Mouse (Mus musculus): ENCODE data around the gene Naa16. TPM values are rescaled to one million over a fixed set of nuclear protein-coding genes. Genes with fewer than 3 reads are reported as not detected.
A peak's percentile ranks its signal among the peaks of the same experiment; 100 is the strongest.

Naa16 gene
- total RNA-seq, 2 experiments from 2014 or later = 9.1 to 13.7 TPM

- peak in 1 of 2 experiments; percentile 75 for DNase-seq (ENCODE audit: low spot score in 2 of 2)
- intact Hi-C loops (cut with DNase I) = no loop called here
These were observed 44.2 kb downstream of the Naa16 start for GRCm38 (mm10) chr14:79346384-79346783.

GRCm38 (mm10) chr14:79335613-79336012 is 55.0 kb downstream of the Naa16 start:
- no peak for DNase-seq (ENCODE audit: low spot score in 2 of 2)
- intact Hi-C loops (cut with DNase I) = no loop called here

- intact Hi-C loops (cut with DNase I) = no loop called here
- DNase-seq (ENCODE audit: low spot score in 2 of 2) = no peak
These were observed 58.6 kb downstream of the Naa16 start for GRCm38 (mm10) chr14:79331936-79332335.

GRCm38 (mm10) chr14:79330944-79331561 is 59.5 kb downstream of the Naa16 start:
- DNase-seq (ENCODE audit: low spot score in 2 of 2) = no peak
- intact Hi-C loops (cut with DNase I) = no loop called here

GRCm38 (mm10) chr14:79327033-79327432 is 63.5 kb downstream of the Naa16 start:
- intact Hi-C loops (cut with DNase I) = loop anchor here (2.0 kb wide), 1 partner anchor 202 kb away; no protein-coding TSS in a partner anchor
- peak; percentile 39 for DNase-seq (ENCODE audit: low spot score in 2 of 2)

GRCm38 (mm10) chr14:79324112-79324840 is 66.3 kb downstream of the Naa16 start:
- DNase-seq (ENCODE audit: low spot score in 2 of 2) = no peak
- intact Hi-C loops (cut with DNase I) = no loop called here

- no peak for DNase-seq (ENCODE audit: low spot score in 2 of 2)
- intact Hi-C loops (cut with DNase I) = no loop called here
These were observed 68.7 kb downstream of the Naa16 start for GRCm38 (mm10) chr14:79321881-79322280.

GRCm38 (mm10) chr14:79321152-79321551 is 69.4 kb downstream of the Naa16 start:
- DNase-seq (ENCODE audit: low spot score in 2 of 2) = no peak
- intact Hi-C loops (cut with DNase I) = no loop called here

- no peak for DNase-seq (ENCODE audit: low spot score in 2 of 2)
- intact Hi-C loops (cut with DNase I) = no loop called here
These were observed 73.0 kb downstream of the Naa16 start for GRCm38 (mm10) chr14:79317602-79318001.

GRCm38 (mm10) chr14:79315877-79316276 is 74.7 kb downstream of the Naa16 start:
- intact Hi-C loops (cut with DNase I) = no loop called here
- no peak for DNase-seq (ENCODE audit: low spot score in 2 of 2)

- intact Hi-C loops (cut with DNase I) = no loop called here
- peak in 1 of 2 experiments; percentile 52 for DNase-seq (ENCODE audit: low spot score in 2 of 2)
These were observed 76.2 kb downstream of the Naa16 start for GRCm38 (mm10) chr14:79314245-79315010.

- intact Hi-C loops (cut with DNase I) = no loop called here
- DNase-seq (ENCODE audit: low spot score in 2 of 2) = peak in 1 of 2 experiments; percentile 50
These were observed 77.0 kb downstream of the Naa16 start for GRCm38 (mm10) chr14:79313439-79314175.

- DNase-seq (ENCODE audit: low spot score in 2 of 2) = no peak
- intact Hi-C loops (cut with DNase I) = no loop called here
These were observed 77.9 kb downstream of the Naa16 start for GRCm38 (mm10) chr14:79312719-79313118.

- intact Hi-C loops (cut with DNase I) = no loop called here
- no peak for DNase-seq (ENCODE audit: low spot score in 2 of 2)
These were observed 78.6 kb downstream of the Naa16 start for GRCm38 (mm10) chr14:79311918-79312454.

- intact Hi-C loops (cut with DNase I) = loop anchor here (10.0 kb wide), 1 partner anchor 634 kb away; no protein-coding TSS in a partner anchor
- no peak for DNase-seq (ENCODE audit: low spot score in 2 of 2)
These were observed 81.5 kb downstream of the Naa16 start for GRCm38 (mm10) chr14:79309115-79309514.

GRCm38 (mm10) chr14:79308364-79308763 is 82.2 kb downstream of the Naa16 start:
- DNase-seq (ENCODE audit: low spot score in 2 of 2) = no peak
- intact Hi-C loops (cut with DNase I) = loop anchor here (10.0 kb wide), 1 partner anchor 634 kb away; no protein-coding TSS in a partner anchor

GRCm38 (mm10) chr14:79307908-79308307 is 82.7 kb downstream of the Naa16 start:
- intact Hi-C loops (cut with DNase I) = loop anchor here (10.0 kb wide), 1 partner anchor 633 kb away; no protein-coding TSS in a partner anchor

GRCm38 (mm10) chr14:79307138-79307537 is 83.4 kb downstream of the Naa16 start:
- intact Hi-C loops (cut with DNase I) = loop anchor here (10.0 kb wide), 1 partner anchor 632 kb away; no protein-coding TSS in a partner anchor

More at GRCm38 (mm10) chr14:79307908-79308307, 82.7 kb downstream of the Naa16 start:
- no peak for DNase-seq (ENCODE audit: low spot score in 2 of 2)

GRCm38 (mm10) chr14:79304873-79305464 is 85.6 kb downstream of the Naa16 start:
- DNase-seq (ENCODE audit: low spot score in 2 of 2) = no peak
- intact Hi-C loops (cut with DNase I) = loop anchor here (5.0 to 10.0 kb wide), 3 partner anchors 98 to 630 kb away; no protein-coding TSS in a partner anchor

More at GRCm38 (mm10) chr14:79307138-79307537, 83.4 kb downstream of the Naa16 start:
- no peak for DNase-seq (ENCODE audit: low spot score in 2 of 2)

All from left cerebral cortex, postnatal 25 days (tissue).